Mouse (Mus musculus): Measurements from ENCODE around the gene Ube2q2.

GRCm38 (mm10) chr9:55150279-55150726, 1.6 kb downstream of the Ube2q2 start:
- TF ChIP-seq TCF12 (IDR thresholded peaks at IDR 0.05; ENCODE audit: insufficient read depth, poor library complexity, severe bottlenecking): no peak
- TF ChIP-seq USF1 (IDR thresholded peaks at IDR 0.05; ENCODE audit: low read depth): no peak
- no peak for TF ChIP-seq POLR2A (IDR thresholded peaks at IDR 0.05; ENCODE audit: insufficient read length, low read depth)
- TF ChIP-seq CEBPB (IDR thresholded peaks at IDR 0.05; ENCODE audit: insufficient read depth, poor library complexity, severe bottlenecking): no peak
- TF ChIP-seq E2F4 (IDR thresholded peaks at IDR 0.05; ENCODE audit: insufficient read depth): no peak
- no peak for TF ChIP-seq POLR2AphosphoS2 (IDR thresholded peaks at IDR 0.05; ENCODE audit: insufficient read length, low read depth)
